Mouse (Mus musculus) CD4-positive helper T cell, adult 2 months (primary cell): ENCODE data around the gene Wnk4.
"Not testable (repeated sequence)": the region's sequence is repeated elsewhere in the genome, so short reads cannot be mapped to it uniquely, and the experiment has no call there.

Experiments
- DNase-seq: peaks from one replicate; pipeline ENCODE4 v3.0.0-alpha.2; 2012; ENCODE audit warnings: low read depth, missing footprints, low spot score

The Wnk4 gene

DNA sequence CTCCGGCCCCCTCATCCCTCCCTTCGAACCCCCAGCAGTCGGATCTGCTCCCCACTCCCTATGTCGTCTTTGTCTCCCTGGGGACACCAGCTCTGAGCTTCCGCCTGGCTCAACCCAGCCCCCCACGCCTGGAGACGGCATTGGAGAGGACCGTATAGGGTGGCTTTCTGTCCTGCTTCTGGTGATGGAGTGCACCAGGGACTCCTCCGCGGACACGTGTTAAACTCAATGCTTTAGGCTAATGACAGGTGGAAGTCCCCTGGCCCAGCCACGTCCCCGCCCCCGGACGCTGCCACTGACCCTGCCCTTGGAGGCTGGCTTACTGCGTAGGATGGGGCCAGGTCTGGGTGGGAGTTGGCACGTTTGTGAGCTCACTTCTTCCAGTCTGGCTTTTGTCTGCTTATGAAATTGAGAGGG lies 56.1 kb downstream of the Wnk4 start:
- DNase-seq: peak; percentile 69

GRCm38 (mm10) chr11:101323609-101324008 lies 63.2 kb downstream of the Wnk4 start:
- peak; percentile 41 for DNase-seq

DNA sequence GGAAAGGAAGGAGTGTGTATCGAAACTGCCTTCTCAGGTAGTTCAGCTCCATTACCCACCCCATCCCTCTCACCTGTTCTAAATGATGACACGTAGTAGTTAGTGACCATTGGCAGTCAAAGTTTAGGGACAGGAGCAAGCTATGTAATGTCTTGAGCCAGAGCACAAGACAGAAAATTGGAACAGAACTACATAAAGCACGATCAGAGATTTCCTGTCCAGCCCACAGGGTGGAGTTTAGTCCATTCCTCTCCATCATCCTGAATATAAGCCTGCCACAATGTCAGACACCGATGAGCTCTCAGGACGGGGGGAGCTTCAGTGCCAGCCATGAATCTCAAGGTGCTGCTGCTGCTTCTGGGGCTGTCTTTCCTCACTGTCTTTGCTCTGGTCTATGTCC lies 64.4 kb downstream of the Wnk4 start, which contains the start of gene Aoc2:
TSS of gene Aoc2 (plus strand) at position 301 of the 400 bp plus-strand sequence.
- DNase-seq: no peak

- not testable (repeated sequence) for DNase-seq
Measured at GRCm38 (mm10) chr11:101325201-101325600, 64.8 kb downstream of the Wnk4 start.

- DNase-seq: no peak
Measured at GRCm38 (mm10) chr11:101326147-101326546, 65.8 kb downstream of the Wnk4 start.
